ENCODE assay signal across 24 mouse cellular contexts in genomic region chr2:74702820-74703219, GRCm38 (mm10). TPM values are rescaled to one million over a fixed set of nuclear protein-coding genes. Genes with fewer than 3 reads are reported as not detected.
A peak's percentile ranks its signal among the peaks of the same experiment; 100 is the strongest.
DNase-seq lines count a peak whose midpoint lies in the region; ATAC-seq and TF ChIP-seq lines count a peak whose summit lies in the region.
"Had no signal": no experiment of that assay in that cellular context is flagged by ENCODE, and none has a peak within 500 bp of the region (broad histone marks: within the 10 kb centered on the region; RNA-seq: fewer than 3 reads in every experiment).

No protein-coding gene starts in this region.

- H3K27me3 ChIP-seq in kidney, embryonic 15.5 days, result 0 out of 2 replicates have a peak, but pooled peaks cover 7% of the 10 kb centered on the region
- H3K27me3 ChIP-seq in midbrain, embryonic 11.5 days (ENCODE audit: control insufficient read depth, insufficient read depth, low read length), result peaks cover 98% of the 10 kb centered on the region
- peaks cover 81% of the 10 kb centered on the region for H3K27me3 ChIP-seq in midbrain, postnatal 0 days (ENCODE audit: insufficient read depth, low read length)
- H3K27me3 ChIP-seq in limb, embryonic 10.5 days (ENCODE audit: low read depth, poor library complexity, severe bottlenecking), result peaks cover 32% of the 10 kb centered on the region
- H3K27me3 ChIP-seq in neural tube, embryonic 13.5 days, result peaks cover 23% of the 10 kb centered on the region
- H3K27me3 ChIP-seq in thymus, adult 2 months (ENCODE audit: control insufficient read depth, insufficient read depth, low read length), result peaks cover 27% of the 10 kb centered on the region

- no peaks in the 10 kb centered on the region for H3K36me3 ChIP-seq in kidney, embryonic 15.5 days
- H3K36me3 ChIP-seq in midbrain, embryonic 11.5 days (ENCODE audit: control insufficient read depth, insufficient read depth, low read length), result no peaks in the 10 kb centered on the region
- no peaks in the 10 kb centered on the region for H3K36me3 ChIP-seq in midbrain, postnatal 0 days (ENCODE audit: insufficient read depth, low read length)
- peaks cover 2% of the 10 kb centered on the region; the same call in 1 of the 2 replicates for H3K36me3 ChIP-seq in limb, embryonic 10.5 days
- H3K36me3 ChIP-seq in neural tube, embryonic 13.5 days, result no peaks in the 10 kb centered on the region
- H3K36me3 ChIP-seq in thymus, adult 2 months (ENCODE audit: control insufficient read depth, insufficient read depth, low read length), result no peaks in the 10 kb centered on the region
- H3K36me3 ChIP-seq: embryonic facial prominence, embryonic 15.5 days; forebrain, embryonic 12.5 days; G1E; heart, embryonic 15.5 days had no signal

- H3K4me2 ChIP-seq in kidney, embryonic 15.5 days, result peak overlapping the region; percentile 75
- no peak overlapping the region for H3K4me2 ChIP-seq in midbrain, embryonic 11.5 days
- no peak overlapping the region for H3K4me2 ChIP-seq in midbrain, postnatal 0 days (ENCODE audit: low read depth, low read length, poor library complexity, severe bottlenecking)
- H3K4me2 ChIP-seq in neural tube, embryonic 13.5 days, result peak overlapping the region; percentile 69
- H3K4me2 ChIP-seq: embryonic facial prominence, embryonic 15.5 days; forebrain, embryonic 12.5 days; heart, embryonic 11.5 days; heart, embryonic 15.5 days had no signal

- WGBS in kidney, embryonic 15.5 days, result 39% methylated on average over 6 of the region's 6 CpGs
- 15% methylated on average over 6 of the region's 6 CpGs for WGBS in midbrain, embryonic 11.5 days
- WGBS in midbrain, postnatal 0 days, result 16% methylated on average over 6 of the region's 6 CpGs
- WGBS in limb, embryonic 10.5 days, result 14% methylated on average over 6 of the region's 6 CpGs
- 27% methylated on average over 6 of the region's 6 CpGs for WGBS in neural tube, embryonic 13.5 days
- WGBS in thymus, adult 2 months, result 53% methylated on average over 6 of the region's 6 CpGs

- TF ChIP-seq POLR2A in thymus, adult 2 months (IDR thresholded peaks at IDR 0.05; ENCODE audit: control insufficient read depth, extremely low read depth, insufficient read depth, low read length, poor library complexity), result no peak

- H3K9ac ChIP-seq in kidney, embryonic 15.5 days, result no peak overlapping the region
- no peak overlapping the region for H3K9ac ChIP-seq in midbrain, embryonic 11.5 days (ENCODE audit: low read length)
- H3K9ac ChIP-seq in midbrain, postnatal 0 days (replicated peaks; ENCODE audit: low read length, poor library complexity, severe bottlenecking), result no peak overlapping the region
- peak overlapping the region; percentile 100 for H3K9ac ChIP-seq in neural tube, embryonic 13.5 days
- H3K9ac ChIP-seq: embryonic facial prominence, embryonic 15.5 days; forebrain, embryonic 12.5 days; forebrain, postnatal 0 days; heart, embryonic 15.5 days had no signal

- DNase-seq in kidney, postnatal 10 days, result no peak
- peak; percentile 94 for DNase-seq in midbrain, embryonic 11.5 days (ENCODE audit: low spot score, missing footprints)
- no peak for DNase-seq in midbrain, postnatal 0 days (ENCODE audit: low spot score)
- no peak for DNase-seq in limb, embryonic 10.5 days (ENCODE audit: low spot score)
- no peak for DNase-seq in spleen, postnatal 14 days (ENCODE audit: low spot score in 2 of 2)
- no peak for DNase-seq in thymus, adult 2 months
- DNase-seq: gastrocnemius, postnatal 14 days had no signal

- H3K9me3 ChIP-seq in kidney, embryonic 15.5 days (replicated peaks), result no peaks in the 10 kb centered on the region
- no peaks in the 10 kb centered on the region for H3K9me3 ChIP-seq in midbrain, embryonic 11.5 days (ENCODE audit: control insufficient read depth, low read length)
- no peaks in the 10 kb centered on the region for H3K9me3 ChIP-seq in midbrain, postnatal 0 days (ENCODE audit: low read length)
- no peaks in the 10 kb centered on the region for H3K9me3 ChIP-seq in limb, embryonic 10.5 days (replicated peaks)
- H3K9me3 ChIP-seq in neural tube, embryonic 13.5 days, result no peaks in the 10 kb centered on the region
- H3K9me3 ChIP-seq: embryonic facial prominence, embryonic 15.5 days; forebrain, embryonic 12.5 days; heart, embryonic 15.5 days had no signal

- peaks cover 47% of the 10 kb centered on the region for H3K4me1 ChIP-seq in kidney, embryonic 15.5 days
- peaks cover 17% of the 10 kb centered on the region for H3K4me1 ChIP-seq in midbrain, embryonic 11.5 days (ENCODE audit: control insufficient read depth, insufficient read depth, low read length)
- 0 out of 2 replicates have a peak, but pooled peaks cover under 1% of the 10 kb centered on the region for H3K4me1 ChIP-seq in midbrain, postnatal 0 days (ENCODE audit: insufficient read depth, low read length)
- peaks cover 73% of the 10 kb centered on the region for H3K4me1 ChIP-seq in limb, embryonic 10.5 days
- peaks cover 59% of the 10 kb centered on the region for H3K4me1 ChIP-seq in neural tube, embryonic 13.5 days (replicated peaks)
- peaks cover 11% of the 10 kb centered on the region for H3K4me1 ChIP-seq in thymus, adult 2 months (replicated peaks; ENCODE audit: control insufficient read depth, insufficient read depth, low read length)

- peak overlapping the region; percentile 100 for H3K27ac ChIP-seq in kidney, embryonic 15.5 days
- no peak overlapping the region for H3K27ac ChIP-seq in midbrain, embryonic 11.5 days (ENCODE audit: low read depth, low read length)
- H3K27ac ChIP-seq in midbrain, postnatal 0 days (ENCODE audit: low read depth, low read length), result no peak overlapping the region
- H3K27ac ChIP-seq in limb, embryonic 10.5 days, result peak overlapping the region; percentile 99
- H3K27ac ChIP-seq in neural tube, embryonic 13.5 days (replicated peaks), result peak overlapping the region; percentile 100; the same call in 1 of the 2 replicates
- no peak overlapping the region for H3K27ac ChIP-seq in thymus, adult 2 months (ENCODE audit: control insufficient read depth, insufficient read depth, low read length)
- H3K27ac ChIP-seq: embryonic facial prominence, embryonic 15.5 days; forebrain, embryonic 12.5 days; heart, adult 2 months; heart, embryonic 15.5 days had no signal

- TF ChIP-seq CTCF in midbrain, postnatal 0 days (IDR thresholded peaks at IDR 0.05), result no peak
- no peak for TF ChIP-seq CTCF in thymus, adult 2 months (IDR thresholded peaks at IDR 0.05; ENCODE audit: borderline replicate concordance, control insufficient read depth, extremely low read depth, insufficient read depth, low read length, poor library complexity)

- ATAC-seq in kidney, embryonic 15.5 days (replicated peaks; ENCODE audit: low FRiP score), result no peak
- ATAC-seq in midbrain, embryonic 11.5 days (ENCODE audit: low FRiP score), result no peak
- ATAC-seq in midbrain, postnatal 0 days (ENCODE audit: low FRiP score), result no peak
- no peak for ATAC-seq in neural tube, embryonic 13.5 days (ENCODE audit: low read depth)

- H3K4me3 ChIP-seq in kidney, embryonic 15.5 days (replicated peaks), result peak overlapping the region; percentile 12; the same call in 1 of the 2 replicates
- no peak overlapping the region for H3K4me3 ChIP-seq in midbrain, embryonic 11.5 days (ENCODE audit: low read depth, low read length)
- H3K4me3 ChIP-seq in midbrain, postnatal 0 days (ENCODE audit: low read depth, low read length), result no peak overlapping the region
- H3K4me3 ChIP-seq in limb, embryonic 10.5 days, result peak overlapping the region; percentile 80
- H3K4me3 ChIP-seq in neural tube, embryonic 13.5 days, result peak overlapping the region; percentile 10; the same call in 1 of the 2 replicates
- H3K4me3 ChIP-seq in thymus, adult 2 months (ENCODE audit: control insufficient read depth, insufficient read depth, low read length), result no peak overlapping the region
- H3K4me3 ChIP-seq: embryonic facial prominence, embryonic 15.5 days; erythroblast, embryonic 14.5 days; forebrain, embryonic 12.5 days; heart, adult 2 months; heart, embryonic 15.5 days had no signal

RNA-seq across cellular contexts. Expression of gene Hoxd8, which starts 1.6 kb away (rescaled TPM):
- 36.4 and 40.8 TPM in 2 replicates for polyA plus RNA-seq in kidney, embryonic 15.5 days (2015; fragmentation: Nextera tagmentation; extraction: Ambion mirVana)
- 0.11 TPM in 1 of 2 replicates, not detected in the other for polyA plus RNA-seq in midbrain, embryonic 11.5 days (2014; fragmentation: Nextera tagmentation; extraction: Ambion mirVana)
- total RNA-seq in midbrain, postnatal 0 days (2014; rRNA removed), result 0.05 TPM in 1 of 2 replicates, not detected in the other
- polyA plus RNA-seq in midbrain, postnatal 0 days (2015; fragmentation: Nextera tagmentation; extraction: Ambion mirVana), result not detected in 2 replicates
- polyA plus RNA-seq in limb, embryonic 10.5 days (2016; fragmentation: Nextera tagmentation; extraction: Ambion mirVana), result 11.6 and 17.4 TPM in 2 replicates
- 17.4 and 22.8 TPM in 2 replicates for polyA plus RNA-seq in neural tube, embryonic 13.5 days (2015; fragmentation: Nextera tagmentation; extraction: Ambion mirVana)
- 1.1 and 1.2 TPM in 2 replicates for polyA plus RNA-seq in thymus, adult 2 months (2012; rRNA removed)
- total RNA-seq: G1E; hematopoietic stem cell, adult 5-6 weeks had no signal
- polyA plus RNA-seq: cerebellum, adult 2 months; erythroblast, embryonic 14.5 days; forebrain, embryonic 12.5 days; G1E had no signal

RNA-seq across cellular contexts. Expression of gene Hoxd9, which starts 5.3 kb away (rescaled TPM):
- 38.1 and 40.7 TPM in 2 replicates for polyA plus RNA-seq in kidney, embryonic 15.5 days (2015; fragmentation: Nextera tagmentation; extraction: Ambion mirVana)
- polyA plus RNA-seq in midbrain, embryonic 11.5 days (2014; fragmentation: Nextera tagmentation; extraction: Ambion mirVana), result not detected in 2 replicates
- total RNA-seq in midbrain, postnatal 0 days (2014; rRNA removed), result not detected in 2 replicates
- not detected in 2 replicates for polyA plus RNA-seq in midbrain, postnatal 0 days (2015; fragmentation: Nextera tagmentation; extraction: Ambion mirVana)
- 38.0 and 52.3 TPM in 2 replicates for polyA plus RNA-seq in limb, embryonic 10.5 days (2016; fragmentation: Nextera tagmentation; extraction: Ambion mirVana)
- polyA plus RNA-seq in neural tube, embryonic 13.5 days (2015; fragmentation: Nextera tagmentation; extraction: Ambion mirVana), result 27.7 and 42.7 TPM in 2 replicates
- 0.31 and 0.41 TPM in 2 replicates for polyA plus RNA-seq in thymus, adult 2 months (2012; rRNA removed)
- total RNA-seq: forebrain, postnatal 0 days; G1E; hematopoietic stem cell, adult 5-6 weeks had no signal
- polyA plus RNA-seq: cerebellum, adult 2 months; erythroblast, embryonic 14.5 days; forebrain, embryonic 12.5 days; forebrain, postnatal 0 days; G1E; heart, embryonic 11.5 days had no signal

RNA-seq across cellular contexts. Expression of gene Hoxd3, which starts 8.9 kb away (rescaled TPM):
- polyA plus RNA-seq in kidney, embryonic 15.5 days (2015; fragmentation: Nextera tagmentation; extraction: Ambion mirVana), result 15.2 and 15.9 TPM in 2 replicates
- 0.07 and 0.14 TPM in 2 replicates for polyA plus RNA-seq in midbrain, embryonic 11.5 days (2014; fragmentation: Nextera tagmentation; extraction: Ambion mirVana)
- total RNA-seq in midbrain, postnatal 0 days (2014; rRNA removed), result 11.6 TPM in 1 of 2 replicates, not detected in the other
- polyA plus RNA-seq in midbrain, postnatal 0 days (2015; fragmentation: Nextera tagmentation; extraction: Ambion mirVana), result not detected in 2 replicates
- 1.4 and 3.0 TPM in 2 replicates for polyA plus RNA-seq in limb, embryonic 10.5 days (2016; fragmentation: Nextera tagmentation; extraction: Ambion mirVana)
- polyA plus RNA-seq in neural tube, embryonic 13.5 days (2015; fragmentation: Nextera tagmentation; extraction: Ambion mirVana), result 24.2 and 33.8 TPM in 2 replicates
- polyA plus RNA-seq in thymus, adult 2 months (2012; rRNA removed), result 0.54 and 0.59 TPM in 2 replicates
- total RNA-seq: forebrain, postnatal 0 days; gastrocnemius, adult 18-20 months; gastrocnemius, postnatal 14 days; heart, adult 2 months; heart, postnatal 14 days; hematopoietic stem cell, adult 5-6 weeks had no signal
- polyA plus RNA-seq: erythroblast, embryonic 14.5 days; forebrain, embryonic 12.5 days; forebrain, postnatal 0 days had no signal

RNA-seq across cellular contexts. Expression of gene Hoxd4, which starts 8.9 kb away (rescaled TPM):
- polyA plus RNA-seq in kidney, embryonic 15.5 days (2015; fragmentation: Nextera tagmentation; extraction: Ambion mirVana), result 5.6 and 5.8 TPM in 2 replicates
- not detected in 2 replicates for polyA plus RNA-seq in midbrain, embryonic 11.5 days (2014; fragmentation: Nextera tagmentation; extraction: Ambion mirVana)
- total RNA-seq in midbrain, postnatal 0 days (2014; rRNA removed), result 1.2 TPM in 1 of 2 replicates, not detected in the other
- not detected in 2 replicates for polyA plus RNA-seq in midbrain, postnatal 0 days (2015; fragmentation: Nextera tagmentation; extraction: Ambion mirVana)
- polyA plus RNA-seq in limb, embryonic 10.5 days (2016; fragmentation: Nextera tagmentation; extraction: Ambion mirVana), result 1.2 and 2.3 TPM in 2 replicates
- polyA plus RNA-seq in neural tube, embryonic 13.5 days (2015; fragmentation: Nextera tagmentation; extraction: Ambion mirVana), result 6.9 and 7.2 TPM in 2 replicates
- polyA plus RNA-seq in thymus, adult 2 months (2012; rRNA removed), result 2.1 and 2.3 TPM in 2 replicates
- total RNA-seq: forebrain, postnatal 0 days; hematopoietic stem cell, adult 5-6 weeks had no signal
- polyA plus RNA-seq: forebrain, embryonic 12.5 days; forebrain, postnatal 0 days; heart, embryonic 11.5 days had no signal

RNA-seq across cellular contexts. Expression of gene Hoxd10, which starts 11.1 kb away (rescaled TPM):
- 33.6 and 36.6 TPM in 2 replicates for polyA plus RNA-seq in kidney, embryonic 15.5 days (2015; fragmentation: Nextera tagmentation; extraction: Ambion mirVana)
- not detected in 2 replicates for polyA plus RNA-seq in midbrain, embryonic 11.5 days (2014; fragmentation: Nextera tagmentation; extraction: Ambion mirVana)
- total RNA-seq in midbrain, postnatal 0 days (2014; rRNA removed), result 0.22 TPM in 1 of 2 replicates, not detected in the other
- polyA plus RNA-seq in midbrain, postnatal 0 days (2015; fragmentation: Nextera tagmentation; extraction: Ambion mirVana), result not detected in 2 replicates
- polyA plus RNA-seq in limb, embryonic 10.5 days (2016; fragmentation: Nextera tagmentation; extraction: Ambion mirVana), result 51.1 and 68.0 TPM in 2 replicates
- 87.2 and 132 TPM in 2 replicates for polyA plus RNA-seq in neural tube, embryonic 13.5 days (2015; fragmentation: Nextera tagmentation; extraction: Ambion mirVana)
- polyA plus RNA-seq in thymus, adult 2 months (2012; rRNA removed), result not detected in 2 replicates
- total RNA-seq: adrenal gland, adult 8-10 months; adrenal gland, postnatal 36 days; forebrain, postnatal 0 days; heart, adult 2 months; hematopoietic stem cell, adult 5-6 weeks had no signal
- polyA plus RNA-seq: cerebellum, adult 2 months; embryonic facial prominence, embryonic 11.5 days; erythroblast, embryonic 14.5 days; forebrain, embryonic 12.5 days; forebrain, postnatal 0 days; G1E; heart, adult 2 months; heart, embryonic 15.5 days had no signal

Comparison
In these comparisons a context has a peak if more than half of its experiments do, and no peak if none do; other contexts are left out.
1. H3K27ac ChIP-seq: peak in kidney, embryonic 15.5 days (single experiment), limb, embryonic 10.5 days (single experiment) and neural tube, embryonic 13.5 days (single experiment); none in midbrain, embryonic 11.5 days (single experiment), midbrain, postnatal 0 days (single experiment) and thymus, adult 2 months (single experiment).
2. H3K4me2 ChIP-seq: peak in kidney, embryonic 15.5 days (single experiment) and neural tube, embryonic 13.5 days (single experiment); none in midbrain, embryonic 11.5 days (single experiment) and midbrain, postnatal 0 days (single experiment).
3. H3K4me3 ChIP-seq: peak in kidney, embryonic 15.5 days (single experiment), limb, embryonic 10.5 days (single experiment) and neural tube, embryonic 13.5 days (single experiment); none in midbrain, embryonic 11.5 days (single experiment), midbrain, postnatal 0 days (single experiment) and thymus, adult 2 months (single experiment).
4. RNA of gene Hoxd9, which starts 5.3 kb away (polyA plus RNA-seq): 27.7 to 42.7 TPM in neural tube, embryonic 13.5 days, 38.1 to 40.7 TPM in kidney, embryonic 15.5 days and 38.0 to 52.3 TPM in limb, embryonic 10.5 days; 0.31 to 0.41 TPM in thymus, adult 2 months, not detected in midbrain, embryonic 11.5 days and not detected in midbrain, postnatal 0 days; every median in the first group is over 10 times any median in the second.